Mouse (Mus musculus) testis, adult 2 months (tissue): Measurements from ENCODE around the gene Itgb3. TPM values are rescaled to one million over a fixed set of nuclear protein-coding genes. Genes with fewer than 3 reads are reported as not detected.

Source experiments
- H3K27ac ChIP-seq: fragments of 200-500 bp; 2 replicates; pipeline ENCODE4 v1.5.1; 2012; ENCODE audit warnings: low read depth, low read length; ENCODE audit not compliant: control insufficient read depth, insufficient read depth
- H3K27me3 ChIP-seq: fragments of 200-500 bp; 2 replicates; pipeline ENCODE4 v1.6.1; 2012; ENCODE audit warnings: mild to moderate bottlenecking, low read length, moderate library complexity; ENCODE audit not compliant: control insufficient read depth, insufficient read depth
- H3K36me3 ChIP-seq: fragments of 200-500 bp; 2 replicates; pipeline ENCODE4 v1.6.1; 2012; ENCODE audit warnings: mild to moderate bottlenecking, low read length; ENCODE audit not compliant: control insufficient read depth, insufficient read depth
- H3K4me1 ChIP-seq: fragments of 200-500 bp; 2 replicates; pipeline ENCODE4 v1.6.1; 2012; ENCODE audit warnings: low read length; ENCODE audit not compliant: control insufficient read depth, insufficient read depth
- H3K4me3 ChIP-seq: fragments of 200-500 bp; 2 replicates; pipeline ENCODE4 v1.5.1; 2012; ENCODE audit warnings: low read depth, mild to moderate bottlenecking, low read length, moderate library complexity, mixed read lengths; ENCODE audit not compliant: control insufficient read depth
- CTCF ChIP-seq: fragments of 200-500 bp; IDR thresholded peaks from 2 replicates; pipeline ENCODE4 v1.5.1; 2012; ENCODE audit warnings: low read depth, mild to moderate bottlenecking, inconsistent platforms, low read length, moderate library complexity; ENCODE audit not compliant: control insufficient read depth, insufficient read depth, insufficient replicate concordance
- POLR2A ChIP-seq: fragments of 200-500 bp; IDR thresholded peaks from 2 replicates; pipeline ENCODE4 v1.6.1; 2012; ENCODE audit warnings: low read depth, mild to moderate bottlenecking, inconsistent platforms, low read length, moderate library complexity; ENCODE audit not compliant: control insufficient read depth
- polyA plus RNA-seq: library from polyadenylated mRNA; depleted of rRNA; stranded (reverse); fragments of >200 nt; gene quantifications from 2 replicates; pipeline ENCODE4 v1.2.3, GENCODE M21; 2012; rRNA removed

Gene Itgb3
- polyA plus RNA-seq, 1 experiment, result 1.4 TPM

- Histone ChIP-seq H3K4me1 (no peaks in the 10 kb centered on the region; the same call in 1 of the 2 replicates), H3K27ac (no peak overlapping the region), H3K4me3 (no peak overlapping the region), H3K27me3 (no peaks in the 10 kb centered on the region), H3K36me3 (no peaks in the 10 kb centered on the region)
- TF ChIP-seq CTCF, result no peak
- TF ChIP-seq POLR2A, result no peak
These were observed 85.4 kb downstream of the Itgb3 start for GRCm38 (mm10) chr11:104693235-104693634.

GRCm38 (mm10) chr11:104704097-104704496 lies 96.3 kb downstream of the Itgb3 start:
- Histone ChIP-seq H3K36me3 (no peaks in the 10 kb centered on the region), H3K27me3 (no peaks in the 10 kb centered on the region), H3K27ac (no peak overlapping the region), H3K4me3 (no peak overlapping the region), H3K4me1 (no peaks in the 10 kb centered on the region)
- no peak for TF ChIP-seq POLR2A
- no peak for TF ChIP-seq CTCF

GRCm38 (mm10) chr11:104707084-104707483 lies 99.3 kb downstream of the Itgb3 start:
- H3K27me3 ChIP-seq, result no peaks in the 10 kb centered on the region
- no peak overlapping the region for H3K27ac ChIP-seq
- H3K36me3 ChIP-seq, result no peaks in the 10 kb centered on the region
- H3K4me3 ChIP-seq, result no peak overlapping the region
- no peaks in the 10 kb centered on the region for H3K4me1 ChIP-seq
- TF ChIP-seq CTCF (no peak), POLR2A (no peak)

Other genes with a start within 250 kb of the Itgb3 start
- gene Kansl1, start 139.1 kb upstream of the Itgb3 start, polyA plus RNA-seq, result 94.2 and 95.8 TPM in 2 replicates
- 24.9 and 29.5 TPM in 2 replicates for gene Cdc27, start 57.4 kb upstream of the Itgb3 start, polyA plus RNA-seq
- 57.4 and 63.7 TPM in 2 replicates for gene Myl4, start 57.3 kb upstream of the Itgb3 start, polyA plus RNA-seq
- 1.5 and 1.7 TPM in 2 replicates for gene Gm11639, start 77.7 kb downstream of the Itgb3 start, polyA plus RNA-seq